9 mouse cellular contexts compared by ENCODE assay signal in genomic region chr16:90407541-90408289, GRCm38 (mm10). TPM values are rescaled to one million over a fixed set of nuclear protein-coding genes. Genes with fewer than 3 reads are reported as not detected.
A peak's percentile ranks its signal among the peaks of the same experiment; 100 is the strongest.
DNase-seq lines count a peak whose midpoint lies in the region; ATAC-seq lines count a peak whose summit lies in the region.
"Had no signal": no experiment of that assay in that cellular context is flagged by ENCODE, and none has a peak within 500 bp of the region (broad histone marks: within the 10 kb centered on the region; RNA-seq: fewer than 3 reads in every experiment).

No protein-coding gene starts in this region.

- H3K4me1 ChIP-seq in forebrain, embryonic 15.5 days = peaks cover 45% of the 10 kb centered on the region

- H3K9ac ChIP-seq in forebrain, embryonic 15.5 days (replicated peaks) = no peak overlapping the region
- H3K9ac ChIP-seq: lung, embryonic 15.5 days had no signal

- H3K4me2 ChIP-seq in forebrain, embryonic 15.5 days (replicated peaks) = no peak overlapping the region
- H3K4me2 ChIP-seq: lung, embryonic 15.5 days had no signal

- H3K27ac ChIP-seq in forebrain, embryonic 15.5 days (replicated peaks) = peak overlapping the region; percentile 32
- H3K27ac ChIP-seq: lung, embryonic 15.5 days had no signal

- no peaks in the 10 kb centered on the region; the same call in 1 of the 2 replicates for H3K9me3 ChIP-seq in forebrain, embryonic 15.5 days
- H3K9me3 ChIP-seq: lung, embryonic 15.5 days had no signal

- H3K27me3 ChIP-seq in forebrain, embryonic 15.5 days = no peaks in the 10 kb centered on the region
- H3K27me3 ChIP-seq: lung, embryonic 15.5 days had no signal

- H3K36me3 ChIP-seq in forebrain, embryonic 15.5 days = no peaks in the 10 kb centered on the region

- no peak for ATAC-seq in forebrain, embryonic 15.5 days (replicated peaks)

- 23% methylated on average over 12 of the region's 12 CpGs for WGBS in forebrain, embryonic 15.5 days

- no peak overlapping the region for H3K4me3 ChIP-seq in forebrain, embryonic 15.5 days
- H3K4me3 ChIP-seq: lung, embryonic 15.5 days had no signal

- DNase-seq in cerebellum, postnatal 10 days = peak; percentile 59 to 60
- DNase-seq in cerebellum, adult 8-10 months = no peak
- DNase-seq in 3T3-L1 (ENCODE audit: low read depth, low spot score) = peak; percentile 22
- DNase-seq in mesoderm, embryonic 11.5 days (ENCODE audit: low read depth, low spot score) = peak; percentile 86
- DNase-seq in frontal cortex, adult 2 months (ENCODE audit: extremely low spot score in 1 of 2, low spot score in 1 of 2) = no peak
- no peak for DNase-seq in gastrocnemius, postnatal 25 days
- no peak for DNase-seq in layer of hippocampus, postnatal 25 days (ENCODE audit: extremely low spot score in 1 of 2, low spot score in 1 of 2)

RNA-seq across cellular contexts. Expression of gene Hunk, which starts 21.9 kb away (rescaled TPM):
- 11.8 and 13.6 TPM in 2 replicates for polyA plus RNA-seq in forebrain, embryonic 15.5 days (2015; fragmentation: Nextera tagmentation; extraction: Ambion mirVana)
- polyA plus RNA-seq in frontal cortex, adult 2 months (2012; rRNA removed) = 7.6 and 8.0 TPM in 2 replicates
- under 1 TPM; 0.67 to 0.74 TPM for total RNA-seq in gastrocnemius, postnatal 25 days (2021)
- total RNA-seq in layer of hippocampus, postnatal 25 days (2021) = 10 to 100 TPM; 24.6 to 30.7 TPM

Comparison
In these comparisons a context has a peak if more than half of its experiments do, and no peak if none do; other contexts are left out.
1. DNase-seq: peak in cerebellum, postnatal 10 days (2 of 2), 3T3-L1 (single experiment) and mesoderm, embryonic 11.5 days (single experiment); none in cerebellum, adult 8-10 months (single experiment), frontal cortex, adult 2 months (0 of 2), gastrocnemius, postnatal 25 days (single experiment) and layer of hippocampus, postnatal 25 days (0 of 2).
2. RNA of gene Hunk, which starts 21.9 kb away (total RNA-seq): 24.6 to 30.7 TPM in layer of hippocampus, postnatal 25 days; 0.67 to 0.74 TPM in gastrocnemius, postnatal 25 days; every median in the first group is over 10 times any median in the second.